Mouse (Mus musculus) CH12.LX (cell line): ENCODE results near the gene Kat2b.
"Not testable (repeated sequence)": the region's sequence is repeated elsewhere in the genome, so short reads cannot be mapped to it uniquely, and the experiment has no call there.

Source experiments
- HCFC1 ChIP-seq: IDR thresholded peaks from 2 replicates; pipeline ENCODE4 v1.6.1; 2012; ENCODE audit warnings: low read depth, mild to moderate bottlenecking, inconsistent platforms, low read length, improper control_type of control experiment
- MYC ChIP-seq: IDR thresholded peaks from 2 replicates; pipeline ENCODE4 v1.6.1; 2011; ENCODE audit warnings: low read depth, mild to moderate bottlenecking, improper control_type of control experiment, low read length

- not testable (repeated sequence) for TF ChIP-seq HCFC1, MYC
Observed at GRCm38 (mm10) chr17:53718916-53719315, 152.3 kb downstream of the Kat2b start.
